Mouse (Mus musculus): ENCODE results near the gene Cd300ld2.
"Not testable (repeated sequence)": the region's sequence is repeated elsewhere in the genome, so short reads cannot be mapped to it uniquely, and the experiment has no call there.

GRCm38 (mm10) chr11:115016093-115016492 lies at the start of gene Cd300ld2:
- not testable (repeated sequence) for TF ChIP-seq CHD2 (IDR thresholded peaks at IDR 0.05; ENCODE audit: low read length); CTCF (IDR thresholded peaks at IDR 0.05 in 2 of 3, conservative IDR thresholded peaks at IDR 0.05 in 1 of 3; ENCODE audit: control insufficient read depth in 1 of 3, insufficient read depth in 1 of 3, low read depth in 2 of 3, low read length in 3 of 3, poor library complexity in 1 of 3, severe bottlenecking in 1 of 3); ZC3H11A (IDR thresholded peaks at IDR 0.05; ENCODE audit: low read depth, low read length); EP300 (IDR thresholded peaks at IDR 0.05; ENCODE audit: low read depth in 1 of 2, low read length in 2 of 2); POLR2AphosphoS5 (IDR thresholded peaks at IDR 0.05; ENCODE audit: borderline replicate concordance, low read depth, low read length); MAZ (IDR thresholded peaks at IDR 0.05; ENCODE audit: low read depth, low read length); POLR2A (IDR thresholded peaks at IDR 0.05; ENCODE audit: control insufficient read depth in 1 of 2, insufficient read depth in 1 of 2, low read depth in 1 of 2, low read length in 2 of 2, poor library complexity in 1 of 2); ZNF384 (IDR thresholded peaks at IDR 0.05; ENCODE audit: low read depth, low read length); E2F4 (IDR thresholded peaks at IDR 0.05; ENCODE audit: borderline replicate concordance, low read depth, low read length); MAFK (IDR thresholded peaks at IDR 0.05; ENCODE audit: borderline replicate concordance, low read depth, low read length); BHLHE40 (IDR thresholded peaks at IDR 0.05; ENCODE audit: borderline replicate concordance, low read depth, low read length); MYC (IDR thresholded peaks at IDR 0.05; ENCODE audit: low read depth, low read length); NRF1 (IDR thresholded peaks at IDR 0.05; ENCODE audit: insufficient read depth, low read depth, low read length, poor library complexity, severe bottlenecking); ZKSCAN1 (IDR thresholded peaks at IDR 0.05; ENCODE audit: low read depth, low read length)

All from MEL (cell line).